Mouse (Mus musculus): ENCODE results near the gene Syk. TPM values are rescaled to one million over a fixed set of nuclear protein-coding genes. Genes with fewer than 3 reads are reported as not detected.

Syk gene
- 2.0 TPM for polyA plus RNA-seq (2015; fragmentation: Illumina TruSeq; extraction: RNeasy Lipid Tissue Mini Kit (QIAGEN cat#74804); ENCODE audit: insufficient read depth, low read depth, low replicate concordance)

GRCm38 (mm10) chr13:52582878-52583661, at the start of gene Syk:
TSS of gene Syk (plus strand) at chr13:52583173.

Other genes starting within 250 kb of the Syk start
- gene Diras2, start 51.9 kb upstream of the Syk start, polyA plus RNA-seq (2015; fragmentation: Illumina TruSeq; extraction: RNeasy Lipid Tissue Mini Kit (QIAGEN cat#74804); ENCODE audit: insufficient read depth, low read depth, low replicate concordance), result 0.28 TPM